Mouse (Mus musculus): ENCODE data around the gene Hpcal1.

DNA sequence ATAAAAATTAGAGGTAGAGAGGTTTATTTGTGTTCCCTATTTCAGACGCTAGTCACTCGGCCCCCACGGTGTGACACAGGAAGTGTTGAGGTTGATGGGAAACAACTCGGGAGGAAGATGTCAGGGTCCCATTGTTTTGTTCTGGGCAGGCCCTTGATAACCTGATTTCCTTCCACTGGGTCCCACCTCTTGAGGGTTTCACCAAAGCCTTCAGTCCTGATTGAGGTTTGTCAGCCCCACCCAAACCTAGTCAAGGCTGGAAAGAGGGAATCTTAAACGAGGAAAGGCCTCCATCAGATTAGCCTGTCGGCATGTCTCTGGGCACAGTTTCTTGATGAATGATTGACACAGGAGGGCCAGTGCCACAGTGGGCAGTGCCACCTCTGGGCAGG lies 12.3 kb downstream of the Hpcal1 start:
- TF ChIP-seq POLR2A (IDR thresholded peaks at IDR 0.05; ENCODE audit: low read depth, low read length) (no peak), CTCF (IDR thresholded peaks at IDR 0.05; ENCODE audit: extremely low read depth, insufficient read depth, insufficient read length, insufficient replicate concordance) (no peak)
